Mouse (Mus musculus): ENCODE results near the gene Hmga2. TPM values are rescaled to one million over a fixed set of nuclear protein-coding genes. Genes with fewer than 3 reads are reported as not detected.
A peak's percentile ranks its signal among the peaks of the same experiment; 100 is the strongest.

Hmga2 gene
- 16.1 TPM in 2 replicates for polyA plus RNA-seq (2016; fragmentation: Nextera tagmentation; extraction: Ambion mirVana)

DNA sequence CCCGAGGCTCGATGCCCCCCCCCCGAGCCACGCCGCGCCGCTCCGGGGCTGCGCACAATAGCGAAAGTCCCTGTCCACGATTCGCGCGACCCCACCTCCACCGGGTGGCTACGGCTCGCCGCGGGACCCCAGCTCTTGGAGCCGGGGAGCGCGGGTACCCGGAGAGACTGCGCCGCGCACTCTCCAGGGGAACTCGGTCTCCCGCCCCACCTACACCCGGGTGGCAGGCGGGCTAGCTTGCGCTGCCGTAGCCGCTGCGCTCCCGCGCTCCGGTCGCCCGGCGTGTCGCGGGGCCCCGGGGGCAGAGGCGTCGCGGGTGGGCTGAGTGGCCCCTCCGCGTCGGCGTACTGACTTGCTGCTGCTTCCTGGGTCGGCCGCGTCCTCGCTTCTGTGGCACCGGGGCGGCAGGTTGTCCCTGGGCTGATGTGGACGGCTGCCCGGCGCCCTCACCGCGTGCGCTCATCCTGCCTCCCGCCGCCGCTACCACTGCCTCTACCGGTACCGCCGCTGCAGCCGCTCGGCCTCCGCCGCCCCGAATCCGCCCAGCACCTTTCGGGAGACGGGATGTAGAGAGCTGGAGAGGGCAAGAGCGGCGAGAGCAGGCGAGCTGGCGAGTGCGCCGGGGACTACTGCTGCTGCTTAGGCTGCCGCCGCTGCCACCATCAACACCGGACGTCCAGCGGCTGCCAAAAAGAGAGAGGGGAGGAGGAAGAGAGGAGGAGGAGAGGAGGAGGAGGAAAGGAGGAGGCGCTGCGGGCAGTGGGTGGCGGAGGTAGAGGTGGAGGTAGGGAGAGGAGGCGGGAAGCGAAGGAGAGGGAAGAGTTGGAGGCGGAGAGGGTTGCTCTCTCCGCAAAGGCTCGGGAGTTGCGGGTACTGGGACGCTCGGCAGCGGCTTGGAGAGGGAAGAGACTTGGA is at the start of gene Hmga2:
Gene Hmga2, minus strand, starts transcription at position 869 of the 915 bp plus-strand sequence.
- Histone ChIP-seq H3K4me2 (peak within 1 kb of the TSS; percentile 79), H3K36me3 (no peaks in the 10 kb centered on the region), H3K4me3 (peak within 1 kb of the TSS; percentile 65), H3K9ac (peak within 1 kb of the TSS; percentile 76), H3K9me3 (replicated peaks) (no peaks in the 10 kb centered on the region), H3K4me1 (peaks cover 12% of the 10 kb centered on the region), H3K27ac (peak within 1 kb of the TSS; percentile 80), H3K27me3 (replicated peaks) (peaks cover 63% of the 10 kb centered on the region)
- under 1% methylated on average over 98 of the region's 99 CpGs for WGBS (ENCODE audit: insufficient replicate concordance)
- peak; percentile 17; the same call in 1 of the 2 replicates for ATAC-seq

DNA sequence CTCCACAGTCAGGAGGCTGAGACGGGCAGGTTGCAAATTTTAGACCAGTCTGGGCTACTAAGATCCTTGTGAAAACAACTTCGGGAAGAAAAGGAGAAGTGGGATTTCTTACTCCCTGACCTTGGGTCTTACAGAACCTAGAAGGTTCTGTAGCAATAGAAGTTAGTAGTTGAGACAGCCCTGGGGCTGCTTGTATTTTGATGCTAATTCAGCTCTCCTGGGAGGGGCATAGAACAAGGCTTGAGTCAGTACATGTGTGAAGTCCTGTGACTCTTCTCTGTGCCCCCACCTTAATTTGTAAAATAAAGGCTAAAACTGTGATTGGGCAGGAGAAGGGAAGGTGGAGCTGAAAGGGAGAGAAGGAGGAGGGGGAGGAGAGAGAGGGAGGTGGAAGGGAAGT is 46.7 kb upstream of the Hmga2 start:
- no peaks in the 10 kb centered on the region for H3K4me1 ChIP-seq
- no peaks in the 10 kb centered on the region for H3K27me3 ChIP-seq (replicated peaks)
- H3K9me3 ChIP-seq (replicated peaks): no peaks in the 10 kb centered on the region
- no peak overlapping the region for H3K4me2 ChIP-seq
- no peak for ATAC-seq
- no peak overlapping the region for H3K9ac ChIP-seq
- no peak overlapping the region for H3K27ac ChIP-seq
- no peak overlapping the region for H3K4me3 ChIP-seq
- H3K36me3 ChIP-seq: no peaks in the 10 kb centered on the region
- WGBS (ENCODE audit: insufficient replicate concordance): 52% methylated on average over 2 of the region's 2 CpGs

DNA sequence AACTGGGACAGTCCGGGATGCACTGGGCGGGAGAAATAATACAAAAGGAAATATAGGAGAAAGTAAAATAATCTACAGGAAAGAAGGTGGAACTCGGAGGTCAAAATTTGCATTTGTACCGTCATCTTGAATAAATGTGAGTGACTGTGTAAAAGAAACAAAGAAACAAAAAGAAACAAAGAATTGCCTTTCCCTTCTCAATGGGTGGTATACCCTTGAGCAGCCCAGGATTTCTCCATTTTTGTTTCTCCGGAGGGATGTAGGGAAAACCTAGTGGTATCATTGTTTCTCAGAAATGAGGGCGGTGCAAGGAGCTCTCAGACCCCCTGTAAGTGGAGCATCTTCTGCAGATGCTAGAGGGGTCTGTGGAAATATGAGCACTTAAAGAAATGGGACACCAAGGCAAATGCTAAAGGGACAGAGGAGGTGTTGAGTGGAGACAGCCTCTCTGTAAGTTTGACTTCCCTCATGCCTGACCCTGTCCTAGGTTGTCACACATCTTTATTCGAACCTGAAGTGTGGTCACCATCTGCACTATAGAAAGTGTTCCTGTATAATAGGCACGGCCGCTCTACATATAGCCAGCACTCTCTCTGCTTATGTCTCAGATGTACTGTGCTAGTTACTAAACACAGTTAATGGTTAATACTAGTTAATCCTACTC is 45.8 kb upstream of the Hmga2 start:
- H3K9ac ChIP-seq: no peak overlapping the region
- no peak overlapping the region for H3K4me2 ChIP-seq
- H3K4me1 ChIP-seq: no peaks in the 10 kb centered on the region
- H3K27ac ChIP-seq: no peak overlapping the region
- H3K9me3 ChIP-seq (replicated peaks): no peaks in the 10 kb centered on the region
- no peak overlapping the region for H3K4me3 ChIP-seq
- H3K36me3 ChIP-seq: no peaks in the 10 kb centered on the region
- H3K27me3 ChIP-seq (replicated peaks): no peaks in the 10 kb centered on the region
- WGBS (ENCODE audit: insufficient replicate concordance): 72% methylated on average over 9 of the region's 9 CpGs
- no peak for ATAC-seq

DNA sequence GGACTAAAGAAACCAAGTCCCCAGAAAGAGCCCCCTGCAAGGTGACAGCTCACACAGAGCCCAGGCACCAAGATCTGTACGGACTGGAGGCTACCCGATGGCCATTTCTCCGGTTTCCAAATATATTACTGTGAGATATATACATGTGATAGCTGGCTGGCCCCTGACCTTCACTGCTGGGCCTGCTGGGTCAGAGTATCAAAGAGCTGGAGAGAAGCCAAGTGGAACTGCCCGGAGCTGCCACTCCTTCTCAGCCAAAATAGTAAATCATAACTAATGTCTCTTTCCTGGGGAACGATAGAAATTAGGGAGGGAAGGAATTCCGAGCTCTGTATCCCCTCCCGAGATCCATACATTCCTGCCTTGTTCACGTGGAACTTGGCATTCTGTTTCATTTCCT is 40.0 kb upstream of the Hmga2 start:
- H3K9ac ChIP-seq: no peak overlapping the region
- 65% methylated on average over 8 of the region's 8 CpGs for WGBS (ENCODE audit: insufficient replicate concordance)
- H3K36me3 ChIP-seq: no peaks in the 10 kb centered on the region
- H3K27ac ChIP-seq: no peak overlapping the region
- H3K9me3 ChIP-seq (replicated peaks): no peaks in the 10 kb centered on the region
- no peak for ATAC-seq
- no peak overlapping the region for H3K4me2 ChIP-seq
- no peaks in the 10 kb centered on the region for H3K27me3 ChIP-seq (replicated peaks)
- H3K4me1 ChIP-seq: no peaks in the 10 kb centered on the region
- no peak overlapping the region for H3K4me3 ChIP-seq

- Histone ChIP-seq H3K36me3 (no peaks in the 10 kb centered on the region), H3K4me2 (no peak overlapping the region), H3K9me3 (replicated peaks) (no peaks in the 10 kb centered on the region), H3K4me1 (no peaks in the 10 kb centered on the region), H3K4me3 (no peak overlapping the region), H3K9ac (no peak overlapping the region), H3K27me3 (replicated peaks) (no peaks in the 10 kb centered on the region), H3K27ac (no peak overlapping the region)
- 66% methylated on average over 9 of the region's 9 CpGs for WGBS (ENCODE audit: insufficient replicate concordance)
- ATAC-seq: no peak
Measured at GRCm38 (mm10) chr10:120513721-120514120, 37.5 kb upstream of the Hmga2 start.

DNA sequence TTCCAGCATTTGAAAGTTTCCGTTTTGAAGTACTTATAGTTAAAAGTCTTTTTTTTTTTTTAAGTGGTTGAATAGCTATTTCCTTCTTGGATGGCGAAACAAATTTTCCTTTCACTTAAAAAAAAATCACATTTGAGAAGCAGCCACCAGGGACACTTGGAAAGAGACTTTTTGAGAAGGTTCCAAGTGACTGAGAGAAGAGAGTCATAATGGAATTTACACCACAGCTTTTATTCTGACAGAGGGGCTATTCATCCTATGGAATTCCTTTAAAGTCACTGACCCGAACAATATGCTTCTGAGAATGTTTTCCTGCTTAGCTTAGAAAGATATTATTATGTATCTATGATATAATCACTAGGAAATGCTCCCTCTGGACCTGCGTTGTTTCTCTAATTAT is 36.7 kb upstream of the Hmga2 start:
- no peak overlapping the region for H3K4me3 ChIP-seq
- no peak overlapping the region for H3K4me2 ChIP-seq
- H3K36me3 ChIP-seq: no peaks in the 10 kb centered on the region
- H3K27ac ChIP-seq: no peak overlapping the region
- no peaks in the 10 kb centered on the region for H3K9me3 ChIP-seq (replicated peaks)
- no peak overlapping the region for H3K9ac ChIP-seq
- ATAC-seq: no peak
- H3K4me1 ChIP-seq: no peaks in the 10 kb centered on the region
- no peaks in the 10 kb centered on the region for H3K27me3 ChIP-seq (replicated peaks)
- WGBS (ENCODE audit: insufficient replicate concordance): 62% methylated on average over 4 of the region's 4 CpGs

DNA sequence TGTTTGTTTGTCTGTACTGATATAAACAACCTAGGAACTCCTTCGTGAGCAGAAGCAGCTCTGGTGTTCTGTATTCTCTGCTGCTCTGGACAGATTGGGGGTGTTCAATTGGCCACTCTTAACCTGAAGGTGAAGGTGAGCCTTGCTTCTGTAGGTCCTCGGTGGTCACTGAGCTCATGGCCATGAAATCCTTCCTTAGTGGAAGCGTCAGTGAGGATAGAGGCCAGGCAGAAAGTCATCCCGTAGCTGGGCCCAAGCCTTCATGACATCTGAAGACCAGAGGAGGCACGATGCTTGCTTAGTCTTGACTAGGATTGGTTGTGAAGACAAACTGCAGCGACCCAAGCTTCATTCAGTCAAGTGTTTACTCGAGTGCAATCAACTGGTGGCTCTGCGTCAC is 35.9 kb upstream of the Hmga2 start:
- Histone ChIP-seq H3K27me3 (replicated peaks) (no peaks in the 10 kb centered on the region), H3K27ac (no peak overlapping the region), H3K4me1 (no peaks in the 10 kb centered on the region), H3K4me3 (no peak overlapping the region), H3K36me3 (no peaks in the 10 kb centered on the region), H3K9me3 (replicated peaks) (no peaks in the 10 kb centered on the region), H3K9ac (no peak overlapping the region), H3K4me2 (no peak overlapping the region)
- 79% methylated on average over 8 of the region's 8 CpGs for whole genome bisulfite sequencing (ENCODE audit: insufficient replicate concordance)
- ATAC-seq: no peak

DNA sequence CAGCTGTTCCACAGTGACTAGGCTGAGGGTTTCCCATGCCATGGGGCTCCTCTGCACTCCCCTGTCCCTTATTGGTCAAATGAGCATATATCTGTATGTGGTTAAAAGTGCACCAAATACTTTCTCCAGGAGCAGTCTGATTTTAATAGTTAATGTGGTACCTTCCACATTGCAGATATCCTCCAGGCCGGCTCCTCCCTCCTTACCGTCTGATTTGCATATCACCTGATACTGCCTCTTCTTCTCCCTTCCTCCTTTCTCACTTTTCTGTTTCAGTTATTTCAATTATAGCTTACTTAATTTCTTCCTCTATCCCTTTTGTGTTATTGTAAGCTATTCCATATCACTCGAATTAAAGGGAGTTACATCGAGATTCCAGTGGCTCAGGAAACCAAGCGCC is 27.7 kb upstream of the Hmga2 start:
- Histone ChIP-seq H3K4me2 (no peak overlapping the region), H3K9me3 (replicated peaks) (no peaks in the 10 kb centered on the region), H3K36me3 (no peaks in the 10 kb centered on the region), H3K4me3 (no peak overlapping the region), H3K4me1 (no peaks in the 10 kb centered on the region), H3K27me3 (replicated peaks) (no peaks in the 10 kb centered on the region), H3K9ac (no peak overlapping the region), H3K27ac (no peak overlapping the region)
- ATAC-seq: no peak
- WGBS (ENCODE audit: insufficient replicate concordance): 74% methylated on average over 5 of the region's 5 CpGs

DNA sequence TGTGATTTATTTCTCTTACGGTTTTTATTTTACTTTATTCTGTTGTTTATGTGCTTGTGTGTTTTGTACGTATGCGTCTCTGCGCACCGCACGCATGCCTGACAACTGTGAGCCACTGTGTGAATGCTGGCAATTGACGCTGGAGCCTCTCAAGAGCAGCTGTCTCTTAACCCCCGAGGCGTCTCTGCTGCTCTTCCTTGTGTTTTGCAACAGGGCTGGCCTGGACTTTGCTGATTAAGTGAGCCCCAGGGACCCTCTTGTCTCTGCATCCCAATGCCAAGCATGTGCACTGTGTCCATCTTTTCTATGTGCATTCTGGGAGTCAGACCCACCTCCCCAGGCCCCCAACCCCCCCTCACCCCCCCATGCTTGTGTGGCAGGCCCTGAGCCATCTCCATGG is 24.5 kb upstream of the Hmga2 start:
- Histone ChIP-seq H3K4me2 (no peak overlapping the region), H3K27ac (no peak overlapping the region), H3K27me3 (replicated peaks) (no peaks in the 10 kb centered on the region), H3K4me3 (no peak overlapping the region), H3K4me1 (no peaks in the 10 kb centered on the region), H3K9me3 (replicated peaks) (no peaks in the 10 kb centered on the region), H3K9ac (no peak overlapping the region), H3K36me3 (no peaks in the 10 kb centered on the region)
- ATAC-seq: no peak
- 68% methylated on average over 9 of the region's 9 CpGs for WGBS (ENCODE audit: insufficient replicate concordance)

GRCm38 (mm10) chr10:120498086-120498485 is 21.8 kb upstream of the Hmga2 start:
- no peak overlapping the region for H3K9ac ChIP-seq
- no peaks in the 10 kb centered on the region for H3K27me3 ChIP-seq (replicated peaks)
- no peaks in the 10 kb centered on the region for H3K36me3 ChIP-seq
- no peak overlapping the region for H3K27ac ChIP-seq
- H3K4me2 ChIP-seq: no peak overlapping the region
- no peaks in the 10 kb centered on the region for H3K9me3 ChIP-seq (replicated peaks)
- no peaks in the 10 kb centered on the region for H3K4me1 ChIP-seq
- no peak for ATAC-seq
- H3K4me3 ChIP-seq: no peak overlapping the region

GRCm38 (mm10) chr10:120494653-120495052 is 18.4 kb upstream of the Hmga2 start:
- H3K4me2 ChIP-seq: no peak overlapping the region
- H3K27ac ChIP-seq: no peak overlapping the region
- H3K9ac ChIP-seq: no peak overlapping the region
- no peaks in the 10 kb centered on the region for H3K9me3 ChIP-seq (replicated peaks)
- ATAC-seq: no peak
- no peaks in the 10 kb centered on the region for H3K36me3 ChIP-seq
- H3K4me3 ChIP-seq: no peak overlapping the region
- no peaks in the 10 kb centered on the region for H3K27me3 ChIP-seq (replicated peaks)
- WGBS (ENCODE audit: insufficient replicate concordance): 72% methylated on average over 1 of the region's 1 CpGs
- H3K4me1 ChIP-seq: no peaks in the 10 kb centered on the region

GRCm38 (mm10) chr10:120491477-120491876 is 15.2 kb upstream of the Hmga2 start:
- no peaks in the 10 kb centered on the region for H3K9me3 ChIP-seq (replicated peaks)
- no peak overlapping the region for H3K9ac ChIP-seq
- H3K27me3 ChIP-seq (replicated peaks): no peaks in the 10 kb centered on the region
- H3K4me3 ChIP-seq: no peak overlapping the region
- no peaks in the 10 kb centered on the region for H3K4me1 ChIP-seq
- no peak for ATAC-seq
- H3K4me2 ChIP-seq: no peak overlapping the region
- 59% methylated on average over 5 of the region's 5 CpGs for WGBS (ENCODE audit: insufficient replicate concordance)
- H3K36me3 ChIP-seq: no peaks in the 10 kb centered on the region
- no peak overlapping the region for H3K27ac ChIP-seq

Data from liver, embryonic 12.5 days (tissue).